Mouse (Mus musculus) C2C12 (cell line): ENCODE results near the gene Tnfrsf19.

Experiments used
- CTCF ChIP-seq: IDR thresholded peaks from one replicate; pipeline ENCODE4 v1.5.1; 2011; ENCODE audit not compliant: control insufficient read depth, insufficient read depth, insufficient read length
- FOSL1 ChIP-seq: IDR thresholded peaks from one replicate; pipeline ENCODE4 v1.8.0; 2011; ENCODE audit warnings: mild to moderate bottlenecking, low read length; ENCODE audit not compliant: poor library complexity, insufficient read depth, severe bottlenecking
- MAX ChIP-seq: IDR thresholded peaks from one replicate; pipeline ENCODE4 v1.6.1; 2011; ENCODE audit warnings: mild to moderate bottlenecking, control low read depth
- MYOD1 ChIP-seq: IDR thresholded peaks from one replicate; pipeline ENCODE4 v1.6.1; 2011; ENCODE audit warnings: low read depth; ENCODE audit not compliant: control insufficient read depth, insufficient read length
- MYOG ChIP-seq: IDR thresholded peaks from one replicate; pipeline ENCODE4 v1.6.1; 2011; ENCODE audit not compliant: control insufficient read depth, insufficient read length; ENCODE audit errors: extremely low read depth
- USF1 ChIP-seq: IDR thresholded peaks from one replicate; pipeline ENCODE4 v1.6.1; 2011; ENCODE audit warnings: low read depth, mild to moderate bottlenecking, control low read depth, moderate library complexity

DNA sequence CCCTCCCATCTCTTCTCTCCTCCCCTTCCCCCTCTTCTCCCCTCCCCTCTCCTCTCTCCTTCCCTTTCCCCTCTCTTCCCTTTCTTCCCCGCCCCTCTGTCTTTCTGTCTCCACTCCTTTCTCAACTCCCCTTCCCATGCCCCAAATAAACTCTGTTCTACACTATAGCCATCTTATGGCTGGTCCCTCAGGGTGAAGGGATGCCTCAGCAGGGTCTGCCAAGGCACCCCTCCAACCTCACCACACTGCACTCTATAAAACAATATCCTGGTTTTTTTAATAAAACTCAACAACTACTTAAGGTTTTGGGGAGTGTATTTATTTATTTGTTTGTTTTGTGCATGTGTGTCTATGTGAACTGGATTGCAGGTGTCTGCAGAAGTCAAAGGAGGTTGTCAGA is 9.6 kb upstream of the Tnfrsf19 start:
- TF ChIP-seq CTCF (no peak), MAX (no peak), USF1 (no peak), MYOD1 (no peak), MYOG (no peak), FOSL1 (no peak)
